Mouse (Mus musculus) E14TG2a.4 (cell line): ENCODE measurements around the gene Pde1c.

ENCODE experiments used
- CTCF ChIP-seq: conservative IDR thresholded peaks from 2 replicates; pipeline ENCODE4 v1.5.1; 2014; ENCODE audit warnings: low read length
- NANOG ChIP-seq: IDR thresholded peaks from 2 replicates; pipeline ENCODE4 v1.6.1; 2014; ENCODE audit warnings: borderline replicate concordance, low read length, mixed read lengths
- POU5F1 ChIP-seq: IDR thresholded peaks from 2 replicates; pipeline ENCODE4 v1.6.1; 2014; ENCODE audit warnings: low read length, borderline replicate concordance

DNA sequence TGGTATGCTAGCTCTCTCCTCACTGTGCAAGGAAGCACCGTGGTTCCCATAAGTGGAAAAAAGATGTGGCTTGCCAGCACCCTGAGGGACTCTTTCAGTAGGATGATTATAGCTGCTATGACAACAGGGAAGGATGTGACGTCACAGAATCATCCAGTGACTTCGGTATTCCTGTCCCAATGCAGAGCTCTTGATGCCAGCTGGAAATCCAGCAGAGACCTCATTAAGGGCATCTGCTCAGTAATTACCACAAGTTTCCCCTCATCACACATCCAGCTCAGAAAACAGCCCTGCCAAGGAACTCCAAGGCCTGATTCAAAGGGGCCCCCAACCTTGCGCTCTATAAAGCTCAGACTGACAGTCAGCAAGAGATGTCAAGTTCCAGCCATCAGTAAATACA lies 13.5 kb downstream of the Pde1c start:
- TF ChIP-seq CTCF (no peak), NANOG (no peak), POU5F1 (no peak)
